Comparison of ENCODE assay signal across 8 mouse cellular contexts in genomic region chr19:40366163-40366941, GRCm38 (mm10).
DNase-seq lines count a peak whose midpoint lies in the region; ATAC-seq and TF ChIP-seq lines count a peak whose summit lies in the region.
"Had no signal": no experiment of that assay in that cellular context is flagged by ENCODE, and none has a peak within 500 bp of the region (broad histone marks: within the 10 kb centered on the region; RNA-seq: fewer than 3 reads in every experiment).

No protein-coding gene starts in this region.

- no peaks in the 10 kb centered on the region for H3K9me3 ChIP-seq in E14TG2a.4 (ENCODE audit: low read length)
- no peaks in the 10 kb centered on the region for H3K9me3 ChIP-seq in embryonic facial prominence, embryonic 14.5 days (ENCODE audit: control insufficient read depth, low read length)
- peaks cover 4% of the 10 kb centered on the region for H3K9me3 ChIP-seq in heart, embryonic 16.5 days (replicated peaks; ENCODE audit: control insufficient read depth, low read length)

- TF ChIP-seq CTCF in E14TG2a.4 (conservative IDR thresholded peaks at IDR 0.05; ENCODE audit: low read length), result no peak

- DNase-seq in ZHBTc4 (ENCODE audit: low read depth, low spot score), result peak; percentile 69
- peak; percentile 79 for DNase-seq in embryonic facial prominence, embryonic 14.5 days (ENCODE audit: low spot score)
- peak; percentile 66 for DNase-seq in kidney, postnatal 14 days
- peak; percentile 25 for DNase-seq in testis, postnatal 14 days (ENCODE audit: low spot score)

- peaks cover 32% of the 10 kb centered on the region for H3K4me1 ChIP-seq in E14TG2a.4 (replicated peaks; ENCODE audit: low read depth, low read length)
- peaks cover 9% of the 10 kb centered on the region for H3K4me1 ChIP-seq in embryonic facial prominence, embryonic 14.5 days (ENCODE audit: control insufficient read depth, insufficient read depth, low read length)
- H3K4me1 ChIP-seq in heart, embryonic 16.5 days (ENCODE audit: control insufficient read depth, insufficient read depth, low read length), result peaks cover 71% of the 10 kb centered on the region

- H3K36me3 ChIP-seq in E14TG2a.4 (ENCODE audit: insufficient read depth, low read length), result peaks cover 29% of the 10 kb centered on the region
- H3K36me3 ChIP-seq in embryonic facial prominence, embryonic 14.5 days (ENCODE audit: control insufficient read depth, insufficient read depth, low read length), result peaks cover 18% of the 10 kb centered on the region
- H3K36me3 ChIP-seq in heart, embryonic 16.5 days (ENCODE audit: control insufficient read depth, insufficient read depth), result peaks cover 18% of the 10 kb centered on the region

- H3K4me3 ChIP-seq in E14TG2a.4 (replicated peaks; ENCODE audit: low read length), result 0 out of 2 replicates have a peak overlapping the region, but pooled peaks have one; percentile 11
- no peak overlapping the region for H3K4me3 ChIP-seq in embryonic facial prominence, embryonic 14.5 days (ENCODE audit: low read depth, low read length)
- no peak overlapping the region for H3K4me3 ChIP-seq in heart, embryonic 16.5 days (ENCODE audit: low read length)

- WGBS in embryonic facial prominence, embryonic 14.5 days, result 23% methylated on average over 11 of the region's 11 CpGs
- WGBS in heart, embryonic 16.5 days, result 32% methylated on average over 11 of the region's 11 CpGs

- H3K4me2 ChIP-seq in embryonic facial prominence, embryonic 14.5 days (ENCODE audit: low read depth, low read length), result peak overlapping the region; percentile 31
- H3K4me2 ChIP-seq in heart, embryonic 16.5 days (ENCODE audit: low read depth, low read length), result peak overlapping the region; percentile 35

- H3K27ac ChIP-seq in embryonic facial prominence, embryonic 14.5 days (replicated peaks; ENCODE audit: low read depth, low read length), result no peak overlapping the region; the same call in 1 of the 2 replicates
- peak overlapping the region; percentile 89 for H3K27ac ChIP-seq in heart, embryonic 16.5 days (ENCODE audit: low read length)
- H3K27ac ChIP-seq: liver, embryonic 14.5 days had no signal

- H3K27me3 ChIP-seq in E14TG2a.4 (ENCODE audit: insufficient read depth, low read length), result no peaks in the 10 kb centered on the region
- H3K27me3 ChIP-seq in embryonic facial prominence, embryonic 14.5 days (replicated peaks; ENCODE audit: control insufficient read depth, insufficient read depth, low read length), result no peaks in the 10 kb centered on the region
- H3K27me3 ChIP-seq in heart, embryonic 16.5 days (ENCODE audit: control insufficient read depth, insufficient read depth, low read length), result no peaks in the 10 kb centered on the region

- 0 out of 2 replicates have a peak overlapping the region, but pooled peaks have one; percentile 2 for H3K9ac ChIP-seq in embryonic facial prominence, embryonic 14.5 days (ENCODE audit: low read depth, low read length)
- H3K9ac ChIP-seq in heart, embryonic 16.5 days (ENCODE audit: low read length), result peak overlapping the region; percentile 31
- H3K9ac ChIP-seq: liver, embryonic 14.5 days had no signal

- ATAC-seq in embryonic facial prominence, embryonic 14.5 days (ENCODE audit: low read depth), result peak; percentile 70
- peak; percentile 25 for ATAC-seq in heart, embryonic 16.5 days (replicated peaks; ENCODE audit: extremely low read depth, insufficient read depth, low FRiP score)
- ATAC-seq in megakaryocyte-erythroid progenitor cell, adult 5-6 weeks (replicated peaks; ENCODE audit: low FRiP score, low TSS enrichment, poor library complexity, severe bottlenecking), result peak; percentile 42

Comparison
In these comparisons a context has a peak if more than half of its experiments do, and no peak if none do; other contexts are left out.
1. DNase-seq: peak in every context shown above with its lines; median percentile 79 in embryonic facial prominence, embryonic 14.5 days; 69 in ZHBTc4; 66 in kidney, postnatal 14 days; 25 in testis, postnatal 14 days.